Mouse (Mus musculus) embryo, embryonic 11.5 days (tissue): ENCODE data around the gene Raver2.

Source experiments
- DNase-seq: peaks from one replicate; pipeline ENCODE4 v3.0.0-alpha.2; 2012; ENCODE audit warnings: low read depth, low spot score

Gene Raver2

DNA sequence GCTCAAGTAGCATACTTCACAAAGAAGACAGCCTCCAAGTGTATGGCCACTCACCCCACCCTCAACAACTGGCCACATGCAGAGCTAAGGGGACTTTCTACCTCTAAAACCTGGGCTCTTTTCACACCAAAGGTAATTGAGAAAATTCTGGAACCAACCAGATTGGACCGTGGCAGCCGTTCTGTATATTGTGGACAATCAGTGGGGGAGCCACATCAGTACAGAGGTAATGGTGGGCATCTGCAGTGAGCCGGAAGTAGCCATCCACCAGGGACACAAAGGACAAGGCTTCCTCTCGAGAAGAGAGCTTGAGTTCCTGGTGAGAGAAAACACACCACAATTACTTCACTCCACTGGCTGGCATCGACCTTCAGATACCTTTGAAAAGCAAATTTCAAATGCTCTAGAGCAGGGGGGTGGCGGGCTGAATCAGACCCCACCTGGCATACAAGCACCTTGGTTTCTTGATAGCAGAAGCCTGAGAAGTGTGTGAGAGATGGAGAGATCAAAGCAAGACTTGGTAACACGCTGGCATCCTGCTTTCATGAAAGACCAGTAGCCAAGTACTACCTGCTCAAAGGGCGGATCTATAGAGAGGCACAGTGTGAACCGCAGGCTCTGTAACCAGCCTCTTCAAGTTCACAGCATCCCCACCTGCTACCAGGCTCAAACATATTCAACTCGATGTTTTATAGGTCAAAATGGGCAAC lies 106.3 kb downstream of the Raver2 start:
- no peak for DNase-seq

DNA sequence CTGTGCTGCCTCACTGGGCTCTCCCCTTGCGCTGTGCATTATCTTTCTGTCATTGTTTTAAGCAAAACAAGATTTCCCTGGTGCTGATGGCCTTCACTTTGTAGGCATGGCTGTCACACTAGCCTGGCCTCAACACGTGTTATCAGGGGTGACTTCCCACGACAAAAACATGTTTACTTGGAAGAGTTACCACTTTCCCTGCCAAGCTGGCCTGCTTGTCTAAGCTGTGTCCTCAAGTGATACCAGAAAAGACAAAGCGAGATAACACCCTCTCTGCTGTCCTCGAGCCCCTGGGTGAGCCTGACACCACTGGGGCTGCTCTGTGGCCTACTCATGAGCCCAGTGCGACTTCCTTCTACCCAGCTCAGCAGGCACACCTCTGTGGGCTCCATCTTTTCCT lies 107.3 kb downstream of the Raver2 start:
- no peak for DNase-seq

DNA sequence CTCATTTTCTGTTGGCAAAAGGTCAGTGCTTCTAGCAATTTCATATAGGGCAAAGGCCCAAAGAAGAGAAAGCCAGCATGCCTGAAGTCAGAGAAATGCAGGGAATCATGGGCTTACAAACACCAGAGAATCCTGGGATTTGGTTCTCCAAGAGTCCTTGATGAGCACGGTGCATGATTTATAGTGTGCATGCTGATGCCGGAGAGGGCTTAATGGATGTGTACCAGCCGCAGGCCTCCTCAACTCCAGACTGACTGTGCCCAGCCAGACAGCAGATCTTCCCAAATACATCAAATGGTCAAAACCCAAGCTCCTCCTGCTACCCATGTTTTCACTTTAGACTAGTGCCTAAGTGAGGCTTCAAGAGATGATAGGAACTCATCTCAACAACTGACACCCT lies 109.0 kb downstream of the Raver2 start:
- DNase-seq = no peak

DNA sequence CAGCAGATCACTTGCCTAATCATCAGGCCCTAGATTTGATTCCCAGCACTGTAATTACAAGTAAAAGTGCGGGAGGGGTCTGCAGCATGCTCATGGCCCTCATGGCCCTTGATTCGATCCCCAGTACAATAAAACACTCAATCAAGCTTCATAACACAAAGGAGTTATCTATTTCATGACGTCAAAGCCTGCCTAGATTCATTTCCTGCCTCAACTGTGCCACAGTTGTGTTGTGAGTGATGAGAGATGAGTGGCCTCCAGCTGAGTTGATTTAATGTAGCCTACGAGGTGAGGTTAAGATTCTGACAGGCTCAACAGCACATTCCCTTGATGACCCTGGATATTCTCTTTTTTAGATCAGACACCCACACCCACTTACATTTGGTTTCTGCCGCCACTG lies 110.3 kb downstream of the Raver2 start:
- no peak for DNase-seq

DNA sequence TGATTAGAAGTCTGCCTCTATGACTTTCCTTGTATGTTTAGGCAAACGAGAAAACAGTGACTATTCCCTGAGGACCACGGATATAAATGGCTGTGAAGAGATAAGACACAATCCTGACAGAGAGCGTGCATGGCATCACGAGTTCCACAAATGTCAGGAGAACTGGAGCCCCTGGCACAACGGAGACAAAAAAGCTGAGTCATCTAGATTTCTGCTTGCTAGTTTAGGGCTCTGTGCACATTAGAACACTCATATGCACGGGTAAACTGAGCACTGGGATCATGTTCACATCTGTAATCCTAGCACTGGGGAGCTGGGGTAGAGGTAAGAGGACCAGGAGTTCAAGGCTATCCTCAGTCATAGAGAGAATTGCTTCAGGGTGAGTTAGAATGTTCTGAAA lies 111.1 kb downstream of the Raver2 start:
- DNase-seq = no peak

DNA sequence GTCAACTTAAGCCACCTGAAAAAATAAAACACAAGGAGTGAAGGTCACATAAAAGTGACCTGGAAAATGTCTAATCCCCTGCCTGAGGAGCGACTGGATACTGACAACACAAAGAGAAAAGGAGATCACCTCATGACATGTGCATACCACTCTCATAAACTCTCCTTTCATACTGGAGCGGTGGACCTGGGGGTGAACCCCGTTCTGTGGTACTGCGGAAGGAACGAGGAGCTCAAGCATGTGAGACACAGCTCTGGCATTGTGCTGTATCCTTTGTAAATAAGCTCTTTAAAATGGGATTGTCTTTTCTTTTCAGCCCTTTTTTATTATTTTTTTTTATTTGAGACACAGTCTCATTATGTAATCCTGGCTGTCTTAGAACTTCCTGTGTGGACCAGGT lies 111.9 kb downstream of the Raver2 start:
- no peak for DNase-seq

DNA sequence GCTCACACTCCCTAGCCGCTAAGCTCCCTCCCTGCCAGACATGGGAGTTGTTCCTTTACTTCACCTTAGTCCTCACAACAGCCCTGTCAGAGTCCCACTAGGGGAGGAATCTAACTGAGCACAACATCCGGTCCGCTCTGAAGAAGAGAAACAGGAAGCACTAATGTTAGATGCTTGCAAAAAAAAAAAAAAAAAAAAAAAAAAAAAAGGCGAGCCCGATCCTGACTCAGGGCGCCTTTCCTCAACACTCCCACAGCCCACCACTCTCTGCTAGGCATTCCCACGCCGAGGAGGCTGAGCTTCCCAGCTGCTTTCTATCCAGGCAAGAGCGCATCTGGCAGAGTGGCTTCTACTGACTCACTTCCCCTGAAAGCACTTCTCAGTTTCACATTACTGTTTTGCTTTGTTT lies 113.8 kb downstream of the Raver2 start:
- no peak for DNase-seq

DNA sequence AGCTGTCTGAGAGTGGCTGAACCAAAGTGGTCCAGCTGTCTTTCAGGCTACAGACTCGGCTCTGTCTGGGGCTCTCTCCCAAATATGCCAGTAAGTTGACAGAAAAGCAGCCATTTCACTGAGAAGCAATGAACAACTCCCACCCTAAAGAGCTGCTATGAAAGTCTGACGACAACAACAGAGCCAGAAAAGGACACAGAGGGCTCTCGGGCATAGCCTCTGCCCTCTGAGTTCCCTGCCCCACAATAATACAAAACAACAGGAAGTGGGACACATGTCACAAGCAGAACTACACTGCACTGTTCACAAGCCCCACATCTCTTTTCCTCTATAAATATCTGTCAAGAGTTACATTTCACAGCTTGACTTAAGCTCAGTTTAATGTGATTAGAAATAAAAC lies 116.4 kb downstream of the Raver2 start:
- DNase-seq = no peak

DNA sequence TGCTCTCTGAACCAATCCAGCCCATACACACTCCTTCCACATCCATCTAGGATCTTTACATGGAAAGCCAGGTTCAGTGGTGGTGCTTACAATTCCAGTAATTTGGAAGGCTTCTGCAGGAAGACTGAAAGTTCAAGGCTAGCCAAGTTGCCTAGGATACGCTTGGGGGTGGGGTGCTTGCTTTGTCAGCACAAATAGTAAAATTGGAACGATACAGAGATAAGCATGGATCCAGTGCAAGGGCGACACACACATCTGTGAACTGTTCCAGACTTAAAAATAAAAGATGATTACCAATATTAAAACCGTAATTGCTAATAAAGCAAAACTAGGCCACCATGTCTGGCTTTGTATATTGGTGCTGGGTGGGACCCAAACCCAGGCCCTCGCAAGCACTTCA lies 117.8 kb downstream of the Raver2 start:
- no peak for DNase-seq

DNA sequence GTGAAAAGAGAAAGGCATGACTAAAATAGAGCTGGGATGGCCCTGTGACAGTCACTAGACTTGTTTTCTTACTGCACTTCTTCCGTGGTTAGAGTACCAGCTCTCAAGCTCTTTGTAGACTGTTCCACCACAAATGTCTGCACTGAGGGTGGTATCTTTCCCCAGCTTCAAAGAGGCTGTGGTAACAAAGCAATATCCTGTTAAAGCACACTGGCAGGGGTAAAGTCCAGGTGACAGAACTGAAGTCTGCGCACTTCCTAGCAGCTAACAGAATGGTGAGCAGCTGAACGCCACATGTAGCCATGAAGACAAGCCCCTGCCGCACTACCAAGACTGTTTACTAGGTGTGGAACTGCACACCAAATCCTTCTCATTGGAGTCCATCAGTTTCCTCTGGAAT lies 118.6 kb downstream of the Raver2 start:
- no peak for DNase-seq

DNA sequence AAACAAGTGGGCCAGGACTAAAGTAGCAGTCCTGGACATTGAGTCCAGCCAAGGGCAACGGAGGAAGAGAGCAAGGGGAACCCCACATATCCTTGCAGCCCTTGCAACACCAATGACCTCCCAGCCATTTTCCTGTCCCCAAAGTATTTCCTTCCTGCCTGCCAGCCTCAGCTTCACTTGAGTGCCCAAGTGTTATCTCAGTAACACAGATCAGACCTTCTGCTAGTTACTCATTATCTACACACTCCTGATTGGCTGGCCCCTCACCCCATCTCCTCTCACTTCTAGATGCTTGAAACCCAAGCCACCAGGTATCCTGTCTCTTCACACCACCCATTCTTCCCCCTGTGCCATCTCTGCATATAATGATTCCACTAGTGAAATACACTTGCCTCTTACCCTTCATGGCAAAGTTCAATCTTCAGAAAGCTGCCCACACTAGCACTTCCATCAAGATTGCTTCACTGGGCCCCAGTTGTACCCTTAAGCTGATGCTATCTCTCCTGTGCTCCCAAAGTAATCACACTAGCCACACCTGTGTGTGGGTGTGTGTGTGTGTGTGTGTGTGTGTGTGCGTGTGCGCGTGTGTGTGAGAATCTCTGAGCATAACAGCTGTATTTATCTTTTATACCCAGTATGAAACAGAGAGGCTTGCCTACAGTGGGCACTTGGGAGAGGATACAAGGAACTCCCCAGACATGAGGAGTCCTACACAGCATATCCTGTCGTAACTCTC lies 123.6 kb downstream of the Raver2 start:
- no peak for DNase-seq

DNA sequence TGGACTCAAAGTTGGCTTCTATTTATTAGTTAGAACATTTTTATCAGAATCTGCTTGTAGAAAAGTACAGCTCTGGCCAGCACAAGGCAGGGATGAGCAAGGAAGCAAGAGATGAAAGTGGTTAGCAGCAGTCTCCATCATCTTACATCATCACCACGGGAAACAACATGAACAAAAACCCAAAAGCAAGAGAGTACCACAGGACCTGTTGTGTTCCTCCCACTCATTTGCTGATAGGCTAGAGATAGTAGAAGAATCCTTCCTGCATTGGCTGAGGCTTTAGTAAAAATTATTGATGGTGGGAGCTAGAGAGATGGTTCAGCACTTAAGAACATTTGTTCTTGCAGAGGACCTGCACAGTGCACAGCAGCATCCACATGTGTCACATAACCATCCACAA lies 125.4 kb downstream of the Raver2 start:
- DNase-seq = no peak

DNA sequence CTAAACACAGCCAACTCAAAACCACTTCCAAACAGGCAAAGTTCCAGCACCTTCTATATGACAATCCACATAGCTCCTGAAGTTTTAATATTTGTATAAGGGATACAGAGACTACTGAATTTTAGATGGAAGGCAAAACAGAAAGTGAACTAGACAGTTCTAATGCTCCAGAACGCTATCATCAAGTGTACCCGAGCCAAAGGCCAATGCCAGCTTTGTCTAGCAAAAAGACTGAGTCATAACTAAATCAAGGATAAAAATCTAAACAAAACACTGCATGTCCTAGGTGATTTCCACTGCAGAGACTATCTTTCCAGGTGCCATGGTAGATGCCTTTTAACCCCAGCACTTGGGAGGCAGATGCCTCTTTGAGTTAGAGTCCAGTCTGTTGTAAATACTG lies 127.6 kb downstream of the Raver2 start:
- no peak for DNase-seq

DNA sequence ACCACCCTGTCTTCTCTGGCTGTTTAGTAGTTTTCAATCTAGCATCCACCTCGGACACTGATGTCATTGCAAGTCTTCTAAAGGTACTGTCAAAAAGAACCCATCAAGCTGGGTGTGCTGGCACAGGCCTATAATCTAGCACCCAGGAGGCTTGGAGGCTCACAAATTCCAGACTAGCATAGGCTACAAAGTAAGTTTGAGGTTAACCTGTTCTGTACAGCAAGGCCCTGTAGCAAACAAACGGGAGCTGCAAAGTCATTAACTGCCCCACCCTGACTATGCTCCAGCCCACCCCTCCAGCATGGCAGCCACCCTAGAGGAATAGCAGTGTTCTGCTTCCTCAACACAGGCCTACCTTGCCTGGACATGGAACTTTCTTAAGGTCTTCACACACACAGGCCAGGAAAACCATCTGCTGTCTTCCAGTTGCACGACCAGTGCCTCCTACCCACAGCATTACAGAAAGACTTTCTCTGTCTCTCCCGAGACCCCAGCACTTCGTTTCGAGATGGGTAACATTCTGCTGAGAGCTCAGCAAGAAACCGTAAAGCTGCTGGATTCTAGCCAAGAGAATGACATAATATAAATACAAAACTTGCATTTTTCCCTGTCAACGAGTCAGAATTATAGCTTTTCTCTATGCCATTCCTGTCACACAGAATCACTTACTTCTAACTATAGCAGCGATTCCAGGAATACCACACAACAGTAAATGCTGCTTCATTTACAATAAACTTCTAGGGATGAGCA lies 128.8 kb downstream of the Raver2 start:
- no peak for DNase-seq

DNA sequence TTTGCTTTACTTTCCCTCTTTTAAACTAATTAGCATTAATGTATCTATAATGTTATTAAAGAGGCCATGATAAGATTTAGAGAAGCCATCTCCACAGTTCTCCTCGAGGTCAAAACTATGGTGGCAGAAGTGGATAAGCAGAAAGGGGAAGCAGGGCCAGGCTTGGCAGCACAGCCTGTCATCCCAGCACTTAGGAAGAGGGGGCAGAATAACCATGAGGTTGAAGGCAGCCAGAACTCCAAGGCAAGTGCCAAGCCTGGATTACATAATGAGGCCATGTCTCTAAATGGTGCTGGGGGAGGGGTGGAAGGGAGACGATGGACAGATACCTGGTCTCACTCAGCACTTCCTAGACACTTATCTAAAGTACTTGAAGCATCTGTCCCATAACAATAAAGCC lies 129.6 kb downstream of the Raver2 start:
- DNase-seq = no peak

DNA sequence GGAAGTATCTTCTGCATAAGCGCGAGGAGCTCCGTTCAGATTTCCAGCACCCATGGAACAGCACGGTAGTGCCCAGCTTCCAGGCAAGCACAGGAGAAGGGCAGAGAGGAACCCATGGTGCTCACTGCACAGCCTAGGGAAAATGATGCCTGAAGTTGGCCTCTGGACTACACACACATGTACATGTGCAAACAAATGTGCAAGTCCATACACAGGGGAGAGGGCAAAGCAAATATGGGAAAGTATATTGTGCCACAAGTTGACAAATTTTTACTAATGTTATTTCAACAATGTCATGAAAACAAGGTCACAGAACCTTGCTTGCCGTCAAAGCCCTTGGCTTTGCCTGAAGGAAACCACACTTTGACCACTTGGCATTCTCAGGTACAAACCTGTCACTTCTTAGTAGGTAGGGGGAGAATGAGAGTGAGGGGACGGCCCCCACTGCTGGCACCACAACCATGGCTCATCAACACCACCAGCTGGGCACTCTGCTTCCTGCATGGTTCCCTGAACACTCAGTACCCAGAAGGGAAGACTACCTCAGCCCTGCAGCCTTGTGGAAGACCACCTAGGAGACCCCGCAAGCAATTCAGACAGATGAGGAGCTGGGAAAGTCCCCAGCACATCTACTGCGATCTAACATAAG lies 130.8 kb downstream of the Raver2 start:
- DNase-seq = no peak
